Mouse (Mus musculus) urinary bladder, postnatal 36 days (tissue): ENCODE data around the gene Gm4737.
"Not testable (repeated sequence)": the region's sequence is repeated elsewhere in the genome, so short reads cannot be mapped to it uniquely, and the experiment has no call there.

Experiments used
- DNase-seq, 2 experiments: peaks; one replicate each; pipeline ENCODE4 v3.0.0; 2022; ENCODE audit warnings: low spot score in 2 of 2, mixed read lengths in 1 of 2

The Gm4737 gene

GRCm38 (mm10) chr16:46154832-46155231, at the start of gene Gm4737:
Gm4737 (minus strand) TSS chr16:46155077.
- not testable (repeated sequence) for DNase-seq

GRCm38 (mm10) chr16:46195792-46196191, 40.9 kb upstream of the Gm4737 start:
- DNase-seq = no peak

DNA sequence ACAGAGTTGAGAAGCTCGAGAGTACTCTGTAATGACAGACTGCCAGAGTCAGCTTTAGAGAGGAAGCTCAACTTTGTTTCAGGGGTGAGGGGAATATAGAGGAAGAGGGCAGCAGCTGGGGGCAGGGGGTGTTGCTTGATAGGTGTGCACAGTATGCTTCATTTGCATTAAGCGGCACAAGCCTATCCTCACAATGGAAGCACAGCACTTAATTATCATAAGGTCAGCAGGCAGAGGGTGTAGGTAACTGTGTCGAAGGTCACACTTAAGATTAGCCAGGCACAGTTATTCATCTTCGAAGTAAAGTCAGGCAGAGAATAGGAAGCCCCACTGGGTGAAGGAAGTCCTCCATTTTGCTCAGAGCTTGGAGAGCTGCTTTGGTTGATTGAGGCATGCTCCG, 28.2 kb upstream of the Gm4737 start:
- DNase-seq = no peak

DNA sequence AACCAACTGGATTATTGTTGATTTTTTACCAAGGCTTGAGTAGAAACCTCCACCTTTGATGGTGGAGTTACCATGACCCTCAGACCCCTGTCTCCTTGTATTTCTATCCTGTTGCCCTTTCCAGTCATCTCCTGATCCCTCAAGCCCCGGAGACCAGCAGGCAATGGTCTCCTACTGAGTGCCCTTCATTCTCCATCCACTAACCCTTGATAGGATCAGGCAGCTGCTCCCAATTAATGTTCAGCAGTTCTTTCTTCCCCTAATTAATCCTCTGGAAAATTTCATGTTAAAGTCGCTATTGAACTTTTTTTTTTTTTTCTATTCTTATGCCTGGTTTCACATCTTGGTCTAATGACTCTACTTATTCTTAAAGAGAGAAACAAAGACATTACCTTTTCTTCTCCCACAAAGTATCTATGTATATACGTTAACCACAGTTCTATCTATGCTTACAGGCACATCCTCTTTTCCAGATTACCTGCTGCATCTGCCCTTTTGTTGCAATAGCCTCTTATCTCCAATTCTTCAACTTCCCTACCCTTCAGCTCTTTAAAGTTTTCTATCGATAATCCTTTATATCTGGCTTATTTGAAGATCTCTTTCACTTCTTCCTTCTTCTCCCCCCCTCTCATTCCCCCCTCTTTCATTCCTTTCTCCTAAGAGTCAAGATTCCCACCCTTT, 23.4 kb upstream of the Gm4737 start:
- no peak for DNase-seq

DNA sequence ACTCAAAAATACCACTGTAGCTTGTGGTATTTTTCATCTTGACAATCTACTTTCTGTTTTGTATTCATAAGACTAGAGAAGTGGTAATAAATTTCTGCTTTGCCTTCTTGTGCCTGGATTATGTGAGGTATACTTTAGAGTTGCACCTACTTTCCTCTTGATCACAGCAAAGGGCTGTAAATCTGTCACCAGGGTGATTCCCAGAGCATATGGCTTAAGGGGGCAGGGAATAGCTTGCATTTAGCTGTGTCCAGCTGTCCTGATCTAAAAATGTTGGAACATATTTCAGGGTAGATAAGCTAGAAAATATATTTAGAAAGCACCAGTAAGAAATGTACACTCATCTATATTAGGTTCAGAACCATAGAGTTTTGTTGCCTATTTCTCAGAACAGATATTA, 18.2 kb upstream of the Gm4737 start:
- DNase-seq = no peak

DNA sequence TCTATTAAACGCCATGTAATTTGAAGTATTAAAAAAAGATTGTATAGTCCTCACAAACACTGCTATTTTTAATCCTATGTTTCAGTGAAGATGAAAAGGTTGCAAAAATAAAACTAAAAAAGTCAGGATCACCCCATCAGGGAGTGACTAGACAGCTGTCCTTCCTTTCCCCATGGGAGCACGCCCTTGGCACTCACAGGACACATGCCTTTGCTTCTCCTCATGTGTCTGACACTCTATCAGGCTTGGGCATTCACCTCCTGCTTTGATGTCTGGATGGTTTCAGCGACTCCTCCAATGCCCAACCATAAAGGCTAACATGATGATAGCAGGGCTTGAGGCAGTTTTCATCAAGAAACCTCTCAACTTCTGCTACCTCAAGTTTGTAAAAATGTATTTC, 12.1 kb upstream of the Gm4737 start:
- DNase-seq = no peak

DNA sequence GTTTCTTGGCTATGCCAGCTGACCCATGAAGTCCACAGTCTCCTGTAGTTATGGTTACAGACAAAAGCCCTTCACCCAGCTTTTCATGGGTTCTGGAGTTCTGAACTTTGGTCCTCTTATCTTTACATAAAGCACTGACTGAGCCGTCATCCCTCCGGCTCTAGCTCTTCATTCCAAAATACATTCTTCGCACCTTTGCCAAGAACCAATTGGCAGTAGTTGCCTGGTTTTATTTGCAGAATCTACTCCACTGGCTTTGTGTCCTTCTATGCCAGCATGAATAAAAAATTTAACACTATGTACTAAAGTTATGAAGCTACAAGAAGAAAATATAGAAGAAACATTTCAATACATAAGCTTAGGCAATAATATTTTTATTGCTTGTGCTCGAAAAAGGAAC, 10.4 kb upstream of the Gm4737 start:
- no peak for DNase-seq

DNA sequence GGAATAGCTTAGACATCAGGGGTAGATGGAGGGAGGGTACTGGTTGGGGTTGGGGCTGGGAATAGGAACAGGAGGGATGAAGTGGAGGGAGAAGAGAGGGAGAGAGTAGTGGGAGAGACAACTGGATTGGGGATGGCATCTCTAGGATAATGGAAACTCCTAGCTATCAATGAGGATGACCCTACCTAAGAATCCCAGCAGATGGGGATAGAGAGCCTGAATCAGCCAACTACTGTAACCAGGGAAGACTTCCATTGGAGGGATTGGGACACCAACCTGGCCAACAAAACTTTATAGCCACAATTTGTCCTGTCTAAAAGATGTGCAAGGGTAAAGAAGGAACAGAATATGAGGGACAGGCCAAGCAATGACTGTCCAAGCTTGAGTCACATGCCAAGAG, 3.7 kb downstream of the Gm4737 start:
- no peak for DNase-seq

GRCm38 (mm10) chr16:46148661-46149341, 6.1 kb downstream of the Gm4737 start:
- no peak for DNase-seq

- no peak for DNase-seq
Measured at GRCm38 (mm10) chr16:46146962-46147361, 7.9 kb downstream of the Gm4737 start.

GRCm38 (mm10) chr16:46122238-46122637, 32.6 kb downstream of the Gm4737 start:
- DNase-seq = no peak

GRCm38 (mm10) chr16:46121420-46121819, 33.5 kb downstream of the Gm4737 start:
- no peak for DNase-seq

DNA sequence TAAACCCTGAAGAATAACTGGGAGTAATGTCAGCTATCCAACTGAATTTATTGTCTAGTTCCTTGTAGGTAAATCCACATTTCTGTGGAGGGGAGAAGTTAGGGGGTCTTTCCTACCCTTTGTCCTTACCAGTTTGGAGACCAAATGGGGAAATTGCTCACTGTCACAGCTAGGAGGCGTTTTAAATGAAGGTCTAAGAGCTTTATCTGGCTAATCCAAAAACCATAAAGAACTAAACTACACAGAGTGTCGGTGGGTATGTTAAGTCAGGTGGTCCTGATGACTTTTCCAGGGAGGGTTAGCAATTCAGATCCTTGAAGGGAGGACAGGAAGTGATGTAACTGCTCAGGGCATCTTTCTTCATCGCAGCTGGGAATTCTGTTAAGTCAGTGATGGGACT, 34.3 kb downstream of the Gm4737 start:
- DNase-seq = no peak

DNA sequence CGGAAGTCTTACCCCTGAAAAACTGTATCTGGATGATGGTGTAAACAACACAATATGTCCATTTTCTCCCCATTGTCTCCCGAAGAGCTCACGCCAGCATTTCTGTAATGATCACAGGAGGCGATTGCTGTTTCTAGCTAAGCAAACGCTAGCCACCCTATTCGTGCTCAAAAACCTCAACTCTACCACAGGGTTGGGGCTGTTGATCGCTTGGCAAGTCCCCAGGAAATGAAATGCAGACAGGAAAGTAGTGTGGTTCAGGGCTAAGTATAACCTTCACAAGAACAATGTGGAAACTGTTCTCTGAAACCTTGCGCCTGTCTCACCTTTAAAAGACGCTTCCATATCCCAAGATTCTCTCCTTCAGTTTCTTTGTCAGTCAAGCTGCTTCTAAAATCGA, 34.9 kb downstream of the Gm4737 start, which contains the start of gene Cd96:
Cd96 (minus strand) TSS at position 232 of the 400 bp plus-strand sequence.
- no peak for DNase-seq

- no peak for DNase-seq
Measured at GRCm38 (mm10) chr16:46117645-46118044, 37.2 kb downstream of the Gm4737 start.

GRCm38 (mm10) chr16:46114727-46115126, 40.1 kb downstream of the Gm4737 start:
- no peak for DNase-seq

DNA sequence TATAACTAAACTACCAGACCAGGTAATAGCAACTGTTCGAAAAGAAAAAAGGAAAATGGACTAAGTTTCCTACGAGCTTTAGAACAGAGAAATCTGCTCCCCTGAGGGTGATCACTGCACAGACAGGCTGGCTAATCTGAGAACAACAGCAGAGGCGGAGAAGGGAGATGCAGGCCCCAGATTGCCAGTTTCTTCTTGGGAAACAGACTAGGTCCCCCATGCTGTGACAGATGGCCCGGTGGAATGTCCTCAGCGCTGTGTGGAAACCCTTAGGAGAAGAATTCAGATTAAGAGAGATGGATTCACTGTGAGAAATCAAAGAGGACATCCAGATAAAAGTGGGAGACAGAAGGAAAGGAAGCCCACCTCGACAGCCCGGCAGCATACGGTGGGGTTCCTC, 45.3 kb downstream of the Gm4737 start:
- no peak for DNase-seq

GRCm38 (mm10) chr16:46107431-46107830, 47.4 kb downstream of the Gm4737 start:
- no peak for DNase-seq

GRCm38 (mm10) chr16:46104491-46104890, 50.4 kb downstream of the Gm4737 start:
- no peak for DNase-seq
